Mouse (Mus musculus): ENCODE results near the gene Brd3os.

DNA sequence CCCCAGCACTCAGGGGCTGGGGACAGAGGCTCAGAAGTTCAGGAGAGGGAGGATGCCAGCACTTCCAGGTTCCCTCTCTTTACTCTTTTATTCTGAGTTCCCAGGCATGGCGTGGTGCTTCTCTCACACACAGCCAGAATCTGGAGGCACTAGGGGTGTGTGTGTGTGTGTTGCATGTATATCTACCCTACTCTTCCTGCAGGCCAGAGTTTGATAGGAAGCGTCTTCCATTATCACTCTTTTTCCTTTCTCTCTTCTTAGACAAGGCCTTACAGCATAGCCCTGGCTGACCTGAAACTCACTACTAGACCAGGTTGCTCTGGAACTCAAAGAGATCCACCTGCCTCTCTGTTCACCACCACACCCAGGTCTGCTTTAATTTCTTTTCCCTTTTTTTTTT, 48.8 kb downstream of the Brd3os start:
- TF ChIP-seq CTCF (IDR thresholded peaks at IDR 0.05; ENCODE audit: control insufficient read depth, insufficient read depth, insufficient read length) (no peak), USF1 (IDR thresholded peaks at IDR 0.05; ENCODE audit: low read depth) (no peak), CEBPB (IDR thresholded peaks at IDR 0.05; ENCODE audit: low read depth) (no peak)

Measured in C2C12 (cell line).